8 mouse cellular contexts compared by ENCODE assay signal in the genomic region with DNA sequence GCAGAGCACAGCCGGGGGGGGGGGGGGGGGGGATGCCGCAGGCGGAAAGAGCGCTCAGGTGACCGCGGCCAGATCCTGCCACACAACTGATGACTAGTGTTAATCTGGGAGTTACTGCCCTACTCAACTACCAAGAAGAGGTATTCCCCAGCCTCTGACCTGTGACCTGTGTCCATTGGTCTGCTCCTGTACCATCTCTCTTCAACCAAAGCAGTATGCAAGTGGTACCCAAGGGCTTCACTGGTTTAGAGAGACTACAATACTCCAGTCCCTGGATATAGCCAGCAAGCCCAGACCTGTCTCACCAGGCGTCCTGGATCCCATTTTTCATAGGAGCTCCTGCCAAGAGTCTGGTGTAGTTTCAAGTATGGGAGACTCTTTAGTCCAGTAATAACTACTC. TPM values are rescaled to one million over a fixed set of nuclear protein-coding genes. Genes with fewer than 3 reads are reported as not detected.
DNase-seq lines count a peak whose midpoint lies in the region; ATAC-seq and TF ChIP-seq lines count a peak whose summit lies in the region.

No protein-coding gene starts in this region.

- no peak overlapping the region for H3K27ac ChIP-seq in left cerebral cortex, adult 2 months
- H3K27ac ChIP-seq in intestine, embryonic 15.5 days, result no peak overlapping the region
- H3K27ac ChIP-seq in neural tube, embryonic 13.5 days (replicated peaks), result no peak overlapping the region

- 0 out of 2 replicates have a peak, but pooled peaks have one; percentile 17 for ATAC-seq in common myeloid progenitor, adult 5-6 weeks (replicated peaks; ENCODE audit: low read depth, poor library complexity, severe bottlenecking)
- peak; percentile 37 for ATAC-seq in intestine, embryonic 15.5 days
- ATAC-seq in neural tube, embryonic 13.5 days (ENCODE audit: low read depth), result peak; percentile 40

- H3K9ac ChIP-seq in intestine, embryonic 15.5 days, result no peak overlapping the region
- H3K9ac ChIP-seq in neural tube, embryonic 13.5 days, result peak overlapping the region; percentile 76

- DNase-seq in left cerebral cortex, adult 2 months (ENCODE audit: extremely low spot score in 1 of 2, low spot score in 2 of 2), result no peak
- no peak for DNase-seq in left cerebral cortex, postnatal 4 days
- no peak for DNase-seq in ovary, postnatal 36 days (ENCODE audit: low spot score)
- no peak for DNase-seq in left cerebral cortex, postnatal 25 days (ENCODE audit: low spot score in 2 of 2)
- DNase-seq in frontal cortex, adult 2 months (ENCODE audit: extremely low spot score in 1 of 2, low spot score in 1 of 2), result no peak

- peak overlapping the region; percentile 77 for H3K4me2 ChIP-seq in intestine, embryonic 15.5 days (replicated peaks)
- H3K4me2 ChIP-seq in neural tube, embryonic 13.5 days, result peak overlapping the region; percentile 94

- no peak for TF ChIP-seq CTCF in left cerebral cortex, adult 2 months (IDR thresholded peaks at IDR 0.05)

- H3K4me3 ChIP-seq in left cerebral cortex, adult 2 months, result peak overlapping the region; percentile 75
- peak overlapping the region; percentile 60 for H3K4me3 ChIP-seq in intestine, embryonic 15.5 days (replicated peaks)
- H3K4me3 ChIP-seq in neural tube, embryonic 13.5 days, result peak overlapping the region; percentile 74

- no peaks in the 10 kb centered on the region for H3K36me3 ChIP-seq in intestine, embryonic 15.5 days
- no peaks in the 10 kb centered on the region for H3K36me3 ChIP-seq in neural tube, embryonic 13.5 days

- H3K27me3 ChIP-seq in intestine, embryonic 15.5 days (replicated peaks), result no peaks in the 10 kb centered on the region
- peaks cover 22% of the 10 kb centered on the region for H3K27me3 ChIP-seq in neural tube, embryonic 13.5 days

- H3K4me1 ChIP-seq in intestine, embryonic 15.5 days (replicated peaks), result no peaks in the 10 kb centered on the region
- peaks cover 13% of the 10 kb centered on the region for H3K4me1 ChIP-seq in neural tube, embryonic 13.5 days (replicated peaks)

- H3K9me3 ChIP-seq in intestine, embryonic 15.5 days, result no peaks in the 10 kb centered on the region
- H3K9me3 ChIP-seq in neural tube, embryonic 13.5 days, result no peaks in the 10 kb centered on the region

- WGBS in intestine, embryonic 15.5 days, result 25% methylated on average over 6 of the region's 7 CpGs
- 16% methylated on average over 4 of the region's 7 CpGs for WGBS in neural tube, embryonic 13.5 days

- intact Hi-C loops in left cerebral cortex, adult 2 months (cut with DNase I), result loop anchor here (2.0 to 5.0 kb wide), 4 partner anchors 62 to 192 kb away; no protein-coding TSS in a partner anchor
- intact Hi-C loops in left cerebral cortex, postnatal 4 days (cut with DNase I), result loop anchor here (5.0 to 10.0 kb wide), 2 partner anchors 63 to 155 kb away; no protein-coding TSS in a partner anchor
- intact Hi-C loops in left cerebral cortex, postnatal 25 days (cut with DNase I), result loop anchor here (5.0 kb wide), 2 partner anchors 73 to 192 kb away; no protein-coding TSS in a partner anchor

RNA-seq across cellular contexts. Expression of a gene that starts 5.1 kb away (rescaled TPM):
- 10 to 100 TPM; 31.6 to 35.3 TPM for total RNA-seq in left cerebral cortex, adult 2 months (2021)
- 10 to 100 TPM; 33.1 to 39.5 TPM for total RNA-seq in left cerebral cortex, postnatal 4 days (2021)
- 3.6 and 5.8 TPM in 2 replicates for total RNA-seq in common myeloid progenitor, adult 5-6 weeks (2017)
- 85.2 and 93.9 TPM in 2 replicates for polyA plus RNA-seq in intestine, embryonic 15.5 days (2015; fragmentation: Nextera tagmentation; extraction: Ambion mirVana)
- polyA plus RNA-seq in neural tube, embryonic 13.5 days (2015; fragmentation: Nextera tagmentation; extraction: Ambion mirVana), result 10.8 and 11.0 TPM in 2 replicates
- total RNA-seq in left cerebral cortex, postnatal 25 days (2021), result 10 to 100 TPM; 33.9 to 38.0 TPM
- polyA plus RNA-seq in frontal cortex, adult 2 months (2012; rRNA removed), result 24.4 and 27.9 TPM in 2 replicates
